In the genomic region with DNA sequence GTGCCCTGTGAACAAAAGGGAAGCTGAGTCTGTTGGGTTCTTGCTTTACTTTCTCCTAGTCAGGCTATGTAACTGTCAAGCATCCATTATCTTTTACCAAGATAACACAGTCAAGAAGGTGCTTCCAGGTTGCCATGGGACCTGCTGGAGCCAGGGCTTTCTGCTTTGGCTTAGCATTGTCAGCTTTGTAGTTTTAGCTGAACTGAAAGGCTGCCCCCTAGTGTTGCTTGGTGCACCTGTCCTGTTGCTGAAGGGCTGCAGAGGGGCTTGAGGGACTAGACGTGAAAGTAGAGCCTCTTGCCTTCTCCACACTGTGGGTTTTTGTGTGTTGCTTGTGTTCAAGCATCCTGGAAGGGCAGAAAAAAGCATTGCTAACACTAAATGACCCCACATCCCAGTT, we compare ENCODE assay signal across 9 mouse cellular contexts.
A peak's percentile ranks its signal among the peaks of the same experiment; 100 is the strongest.
DNase-seq lines count a peak whose midpoint lies in the region; ATAC-seq and TF ChIP-seq lines count a peak whose summit lies in the region.
"Had no signal": no experiment of that assay in that cellular context is flagged by ENCODE, and none has a peak within 500 bp of the region (broad histone marks: within the 10 kb centered on the region; RNA-seq: fewer than 3 reads in every experiment).

No protein-coding gene starts in this region.

- 39% methylated on average over 1 of the region's 1 CpGs for WGBS in olfactory bulb, adult 2 months

- ATAC-seq in cerebellum, adult (ENCODE audit: insufficient number of reproducible peaks, low FRiP score, low TSS enrichment): no peak

- peak; percentile 6 for DNase-seq in cerebellum, adult 11 months
- peak; percentile 17 to 47 for DNase-seq in left cerebral cortex, adult 2 months (ENCODE audit: extremely low spot score in 1 of 2, low spot score in 2 of 2)
- no peak for DNase-seq in left cerebral cortex, adult 8-10 months (ENCODE audit: low spot score in 2 of 2)
- peak; percentile 22 to 63 for DNase-seq in cerebellum, postnatal 25 days
- peak; percentile 30 to 33 for DNase-seq in kidney, postnatal 25 days
- no peak for DNase-seq in adipocyte (ENCODE audit: low spot score)

- H3K4me1 ChIP-seq in olfactory bulb, adult 2 months (ENCODE audit: control insufficient read depth, insufficient read depth, low read length): no peaks in the 10 kb centered on the region
- H3K4me1 ChIP-seq: embryonic facial prominence, embryonic 15.5 days had no signal

- TF ChIP-seq CTCF in left cerebral cortex, adult 2 months (IDR thresholded peaks at IDR 0.05): peak; percentile 67
- 0 out of 2 replicates have a peak, but pooled peaks have one; percentile 17 for TF ChIP-seq CTCF in olfactory bulb, adult 2 months (IDR thresholded peaks at IDR 0.05; ENCODE audit: insufficient read depth, low read depth, low read length)

- no peak for TF ChIP-seq POLR2A in olfactory bulb, adult 2 months (IDR thresholded peaks at IDR 0.05; ENCODE audit: insufficient read depth, low read depth, low read length)

- no peak overlapping the region for H3K27ac ChIP-seq in left cerebral cortex, adult 2 months
- no peak overlapping the region for H3K27ac ChIP-seq in olfactory bulb, adult 2 months (ENCODE audit: insufficient read depth, low read depth, low read length)
- H3K27ac ChIP-seq: embryonic facial prominence, embryonic 15.5 days had no signal

- intact Hi-C loops in left cerebral cortex, adult 2 months (cut with DNase I): loop anchor here (2.0 to 10.0 kb wide), 3 partner anchors 231 to 533 kb away; no protein-coding TSS in a partner anchor

- H3K4me3 ChIP-seq in left cerebral cortex, adult 2 months: no peak overlapping the region
- H3K4me3 ChIP-seq in olfactory bulb, adult 2 months (ENCODE audit: insufficient read depth, low read depth, low read length): no peak overlapping the region
- H3K4me3 ChIP-seq: embryonic facial prominence, embryonic 15.5 days had no signal

Comparison
In these comparisons a context has a peak if more than half of its experiments do, and no peak if none do; other contexts are left out.
1. DNase-seq: peak in cerebellum, adult 11 months (single experiment), left cerebral cortex, adult 2 months (2 of 2), cerebellum, postnatal 25 days (2 of 2) and kidney, postnatal 25 days (2 of 2); none in left cerebral cortex, adult 8-10 months (0 of 2) and adipocyte (single experiment).